Mouse (Mus musculus) ES-E14 (cell line): Measurements from ENCODE around the gene Ddx23. TPM values are rescaled to one million over a fixed set of nuclear protein-coding genes. Genes with fewer than 3 reads are reported as not detected.

Experiments
- DNase-seq: peaks from one replicate; pipeline ENCODE4 v3.0.0-alpha.2; 2013; ENCODE audit warnings: low read depth, low spot score
- H3K27ac ChIP-seq: 2 replicates; pipeline ENCODE4 v1.5.1; 2012; ENCODE audit warnings: low read depth, mild to moderate bottlenecking, low read length, moderate library complexity, mixed read lengths; ENCODE audit not compliant: poor library complexity, insufficient read depth, severe bottlenecking
- H3K36me3 ChIP-seq: 2 replicates; pipeline ENCODE4 v1.6.1; 2012; ENCODE audit warnings: mild to moderate bottlenecking, low read length, moderate library complexity, mixed read lengths; ENCODE audit not compliant: control insufficient read depth, poor library complexity, insufficient read depth, severe bottlenecking
- H3K4me1 ChIP-seq, 2 experiments: fragments of 150-350 bp in 1 of 2; sonication (generic) in 1 of 2; 2 replicates each; pipeline ENCODE4 v1.6.1; 2012; ENCODE audit warnings: low read length in 2 of 2, mild to moderate bottlenecking in 1 of 2, mixed read lengths in 1 of 2; ENCODE audit not compliant: control insufficient read depth in 2 of 2, insufficient read depth in 2 of 2, poor library complexity in 1 of 2
- H3K4me3 ChIP-seq, 2 experiments: fragments of 150-350 bp in 1 of 2; sonication (generic) in 1 of 2; 2 replicates each; pipeline ENCODE4 v1.5.1; 2012; ENCODE audit warnings: low read length in 2 of 2, low read depth in 1 of 2, mild to moderate bottlenecking in 1 of 2, mixed read lengths in 1 of 2; ENCODE audit not compliant: insufficient read depth in 1 of 2, poor library complexity in 1 of 2, severe bottlenecking in 1 of 2
- H3K9ac ChIP-seq: 2 replicates; pipeline ENCODE4 v1.6.1; 2012; ENCODE audit warnings: low read depth, mild to moderate bottlenecking, low read length, mixed read lengths; ENCODE audit not compliant: poor library complexity, insufficient read depth, severe bottlenecking
- H3K9me3 ChIP-seq: fragments of 150-350 bp; sonication (generic); 2 replicates; pipeline ENCODE4 v1.6.1; 2012; ENCODE audit warnings: low read depth, mild to moderate bottlenecking, low read length; ENCODE audit not compliant: control insufficient read depth, insufficient read depth
- CHD2 ChIP-seq: IDR thresholded peaks from 2 replicates; pipeline ENCODE4 v1.6.1; 2014; ENCODE audit warnings: mild to moderate bottlenecking, low read depth, low read length, inconsistent platforms
- HCFC1 ChIP-seq: IDR thresholded peaks from 2 replicates; pipeline ENCODE4 v1.6.1; 2012; ENCODE audit warnings: low read length, inconsistent platforms, borderline replicate concordance; ENCODE audit not compliant: insufficient read depth
- MAFK ChIP-seq: IDR thresholded peaks from 2 replicates; pipeline ENCODE4 v1.6.1; 2014; ENCODE audit warnings: mild to moderate bottlenecking, low read depth, low read length, inconsistent platforms; ENCODE audit not compliant: insufficient read depth
- ZC3H11A ChIP-seq: IDR thresholded peaks from 2 replicates; pipeline ENCODE4 v1.6.1; 2012; ENCODE audit warnings: low read depth, mild to moderate bottlenecking, inconsistent platforms, low read length, borderline replicate concordance
- ZNF384 ChIP-seq: IDR thresholded peaks from 2 replicates; pipeline ENCODE4 v1.6.1; 2012; ENCODE audit warnings: low read depth, low read length, inconsistent platforms
- in situ Hi-C, 2 experiments: fragments of 600-800 bp; cut with MboI; formaldehyde crosslinking; loops; one replicate each; pipeline ENCODE4 v1.15.1; 2025; ENCODE audit warnings: low sequenced_read_pairs in 2 of 2, inconsistent platforms in 1 of 2; ENCODE audit not compliant: unreplicated experiment in 2 of 2
- total RNA-seq: library from RNA; depleted of rRNA; stranded (reverse); fragments of 300-350 nt; gene quantifications from 2 replicates; pipeline ENCODE4 v1.2.3, GENCODE M21; 2012

The Ddx23 gene
- total RNA-seq, 1 experiment = 147 TPM

- Histone ChIP-seq H3K36me3 (no peaks in the 10 kb centered on the region), H3K9ac (no peak overlapping the region), H3K4me1 (peaks cover 0 to 5% of the 10 kb centered on the region in 2 experiments; a peak in 1 of 4 replicates), H3K4me3 (no peak overlapping the region), H3K27ac (no peak overlapping the region), H3K9me3 (no peaks in the 10 kb centered on the region)
- DNase-seq = no peak
- TF ChIP-seq MAFK (no peak), HCFC1 (no peak), ZC3H11A (no peak), CHD2 (no peak), ZNF384 (no peak)
- in situ Hi-C loops = loop anchor here in 1 of 2 experiments (5.0 kb wide), 1 partner anchor 39 kb away; no protein-coding TSS in a partner anchor
These were observed 46.1 kb downstream of the Ddx23 start for GRCm38 (mm10) chr15:98616362-98617175.

GRCm38 (mm10) chr15:98615751-98616150, 46.9 kb downstream of the Ddx23 start:
- H3K36me3 ChIP-seq = no peaks in the 10 kb centered on the region
- no peak for DNase-seq
- in situ Hi-C loops = loop anchor here in 1 of 2 experiments (5.0 kb wide), 1 partner anchor 38 kb away; no protein-coding TSS in a partner anchor
- H3K4me1 ChIP-seq = peaks cover 0 to 3% of the 10 kb centered on the region in 2 experiments; a peak in 1 of 4 replicates
- H3K27ac ChIP-seq = no peak overlapping the region
- no peak for TF ChIP-seq MAFK
- TF ChIP-seq ZC3H11A = no peak
- TF ChIP-seq HCFC1 = no peak
- no peak for TF ChIP-seq CHD2
- no peak for TF ChIP-seq ZNF384
- H3K9ac ChIP-seq = no peak overlapping the region
- no peak overlapping the region for H3K4me3 ChIP-seq
- H3K9me3 ChIP-seq = no peaks in the 10 kb centered on the region

GRCm38 (mm10) chr15:98614971-98615370, 47.7 kb downstream of the Ddx23 start:
- Histone ChIP-seq H3K4me1 (peaks cover 0 to 5% of the 10 kb centered on the region in 2 experiments; a peak in 1 of 4 replicates), H3K9ac (no peak overlapping the region), H3K4me3 (no peak overlapping the region), H3K36me3 (no peaks in the 10 kb centered on the region), H3K9me3 (no peaks in the 10 kb centered on the region), H3K27ac (no peak overlapping the region)
- TF ChIP-seq ZC3H11A = no peak
- DNase-seq = no peak
- in situ Hi-C loops = loop anchor here in 1 of 2 experiments (5.0 kb wide), 1 partner anchor 38 kb away; no protein-coding TSS in a partner anchor

- no peak for DNase-seq
- peaks cover 0 to 5% of the 10 kb centered on the region in 2 experiments; a peak in 1 of 4 replicates for H3K4me1 ChIP-seq
- H3K27ac ChIP-seq = no peak overlapping the region
- no peak overlapping the region for H3K9ac ChIP-seq
- H3K4me3 ChIP-seq = no peak overlapping the region
- in situ Hi-C loops = no loop called here
- no peaks in the 10 kb centered on the region for H3K36me3 ChIP-seq
- no peak for TF ChIP-seq HCFC1
- TF ChIP-seq CHD2 = no peak
- no peaks in the 10 kb centered on the region for H3K9me3 ChIP-seq
These were observed 48.1 kb downstream of the Ddx23 start for GRCm38 (mm10) chr15:98614551-98614950.

- Histone ChIP-seq H3K4me1 (peaks cover 0 to 5% of the 10 kb centered on the region in 2 experiments; a peak in 1 of 4 replicates), H3K4me3 (no peak overlapping the region), H3K36me3 (no peaks in the 10 kb centered on the region), H3K27ac (no peak overlapping the region), H3K9me3 (no peaks in the 10 kb centered on the region), H3K9ac (no peak overlapping the region)
- no peak for DNase-seq
- no peak for TF ChIP-seq ZNF384
- no peak for TF ChIP-seq MAFK
- no peak for TF ChIP-seq HCFC1
- no peak for TF ChIP-seq CHD2
- TF ChIP-seq ZC3H11A = no peak
- in situ Hi-C loops = no loop called here
These were observed 50.5 kb downstream of the Ddx23 start for GRCm38 (mm10) chr15:98612229-98612628.
